Mouse (Mus musculus): ENCODE measurements around the gene Supt4a.

- TF ChIP-seq CTCF (IDR thresholded peaks at IDR 0.05; ENCODE audit: low read depth, low read length), result 0 out of 2 replicates have a peak, but pooled peaks have one; percentile 16
- TF ChIP-seq POLR2A (IDR thresholded peaks at IDR 0.05; ENCODE audit: extremely low read depth, insufficient read depth, low read length), result no peak
Observed at GRCm38 (mm10) chr11:87722891-87723290, 14.5 kb upstream of the Supt4a start.

Data from liver, adult 2 months (tissue).